Mouse (Mus musculus) bone marrow, adult 2 months (tissue): ENCODE data around the gene Gm1123.

Source experiments
- CTCF ChIP-seq: fragments of 200-500 bp; IDR thresholded peaks from 2 replicates; pipeline ENCODE4 v1.5.1; 2011; ENCODE audit warnings: low read length, control low read depth; ENCODE audit not compliant: control insufficient read depth, insufficient read depth
- POLR2A ChIP-seq: fragments of 200-500 bp; IDR thresholded peaks from 2 replicates; pipeline ENCODE4 v1.6.1; 2011; ENCODE audit warnings: low read depth, mild to moderate bottlenecking, control low read depth, low read length, borderline replicate concordance; ENCODE audit not compliant: control insufficient read depth

DNA sequence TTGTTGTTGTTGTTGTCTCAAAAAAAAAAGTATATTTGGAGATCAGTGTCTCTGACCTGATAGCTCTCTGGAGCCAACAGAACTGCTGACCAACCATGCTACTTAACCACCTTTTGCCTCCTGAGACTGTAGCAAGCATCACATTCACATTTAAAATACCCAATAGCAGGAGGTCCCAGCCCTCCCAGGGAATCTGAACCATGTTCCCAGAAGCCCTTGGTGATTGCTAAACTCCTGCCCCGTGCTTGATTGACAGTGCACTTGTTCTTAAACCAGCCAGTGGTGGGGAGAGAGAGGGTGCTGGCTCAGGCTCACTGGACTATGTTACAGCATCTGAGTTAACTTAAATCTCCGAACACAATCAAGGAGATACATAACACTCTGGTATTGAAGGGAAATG lies 60.6 kb downstream of the Gm1123 start:
- TF ChIP-seq CTCF: no peak
- no peak for TF ChIP-seq POLR2A
